ENCODE assay signal across 9 mouse cellular contexts in genomic region chr8:106054190-106054811, GRCm38 (mm10). TPM values are rescaled to one million over a fixed set of nuclear protein-coding genes. Genes with fewer than 3 reads are reported as not detected.
DNase-seq lines count a peak whose midpoint lies in the region; ATAC-seq lines count a peak whose summit lies in the region.
"Had no signal": no experiment of that assay in that cellular context is flagged by ENCODE, and none has a peak within 500 bp of the region (broad histone marks: within the 10 kb centered on the region; RNA-seq: fewer than 3 reads in every experiment).

No protein-coding gene starts in this region.

- H3K4me1 ChIP-seq in midbrain, embryonic 13.5 days (replicated peaks) = peaks cover 9% of the 10 kb centered on the region

- H3K27me3 ChIP-seq in midbrain, embryonic 13.5 days = no peaks in the 10 kb centered on the region

- H3K27ac ChIP-seq in midbrain, embryonic 13.5 days = no peak overlapping the region
- H3K27ac ChIP-seq: hindbrain, embryonic 10.5 days had no signal

- no peaks in the 10 kb centered on the region for H3K9me3 ChIP-seq in midbrain, embryonic 13.5 days
- H3K9me3 ChIP-seq: hindbrain, embryonic 10.5 days had no signal

- peak; percentile 47 to 65 for ATAC-seq in hematopoietic stem cell, adult 5-6 weeks (replicated peaks in 1 of 2; ENCODE audit: insufficient read depth in 1 of 2, low FRiP score in 2 of 2, low TSS enrichment in 1 of 2, low read depth in 1 of 2, poor library complexity in 2 of 2, severe bottlenecking in 2 of 2)
- ATAC-seq in midbrain, embryonic 13.5 days = no peak

- no peak overlapping the region for H3K4me3 ChIP-seq in midbrain, embryonic 13.5 days (replicated peaks)
- H3K4me3 ChIP-seq: hindbrain, embryonic 10.5 days had no signal

- peak; percentile 24 for DNase-seq in ovary, postnatal 36 days (ENCODE audit: low spot score)
- no peak for DNase-seq in ovary, postnatal 10 days (ENCODE audit: low spot score)
- DNase-seq in naive thymus-derived CD4-positive, alpha-beta T cell, adult 2 months (ENCODE audit: low read depth) = peak; percentile 82
- no peak for DNase-seq in frontal cortex, postnatal 36 days (ENCODE audit: low spot score in 2 of 2)
- DNase-seq in testis, postnatal 14 days (ENCODE audit: low spot score) = no peak
- DNase-seq in right cerebral cortex, postnatal 14 days = no peak

- no peak overlapping the region for H3K4me2 ChIP-seq in midbrain, embryonic 13.5 days (replicated peaks)

- peaks cover 48% of the 10 kb centered on the region for H3K36me3 ChIP-seq in midbrain, embryonic 13.5 days

- H3K9ac ChIP-seq in midbrain, embryonic 13.5 days (replicated peaks) = no peak overlapping the region

- WGBS in midbrain, embryonic 13.5 days = 86% methylated on average over 6 of the region's 6 CpGs

RNA-seq across cellular contexts. Expression of gene Nfatc3, which starts 4.3 kb away (rescaled TPM):
- 34.5 and 42.0 TPM in 2 replicates for total RNA-seq in hematopoietic stem cell, adult 5-6 weeks (2017)
- polyA plus RNA-seq in midbrain, embryonic 13.5 days (2015; fragmentation: Nextera tagmentation; extraction: Ambion mirVana) = 3.9 and 4.4 TPM in 2 replicates

RNA-seq across cellular contexts. Expression of gene Ddx28, which starts 42.6 kb away (rescaled TPM):
- 10.1 and 12.8 TPM in 2 replicates for total RNA-seq in hematopoietic stem cell, adult 5-6 weeks (2017)
- 19.1 and 20.6 TPM in 2 replicates for polyA plus RNA-seq in midbrain, embryonic 13.5 days (2015; fragmentation: Nextera tagmentation; extraction: Ambion mirVana)

RNA-seq across cellular contexts. Expression of gene Dpep2nb, which starts 48.5 kb away (rescaled TPM):
- not detected in 2 replicates for total RNA-seq in hematopoietic stem cell, adult 5-6 weeks (2017)
- not detected in 2 replicates for polyA plus RNA-seq in midbrain, embryonic 13.5 days (2015; fragmentation: Nextera tagmentation; extraction: Ambion mirVana)
- polyA plus RNA-seq: hindbrain, embryonic 10.5 days had no signal

Comparison
In these comparisons a context has a peak if more than half of its experiments do, and no peak if none do; other contexts are left out.
1. DNase-seq: peak in ovary, postnatal 36 days (single experiment) and naive thymus-derived CD4-positive, alpha-beta T cell, adult 2 months (single experiment); none in ovary, postnatal 10 days (single experiment), frontal cortex, postnatal 36 days (0 of 2), testis, postnatal 14 days (single experiment) and right cerebral cortex, postnatal 14 days (single experiment).